Mouse (Mus musculus) liver, embryonic 12.5 days (tissue): Measurements from ENCODE around the gene Cst13. TPM values are rescaled to one million over a fixed set of nuclear protein-coding genes. Genes with fewer than 3 reads are reported as not detected.
A peak's percentile ranks its signal among the peaks of the same experiment; 100 is the strongest.

ENCODE experiments used
- ATAC-seq: fragments of 200-750 bp; cut with Nextera tagmentation; 2 replicates; pipeline ENCODE4 v1.8.0; 2017; ENCODE audit warnings: moderate number of reproducible peaks, mild to moderate bottlenecking, moderate library complexity
- H3K27ac ChIP-seq: fragments of 300-500 bp; sonication (generic); 2 replicates; pipeline ENCODE4 v1.5.1; 2016; ENCODE audit warnings: mild to moderate bottlenecking
- H3K27me3 ChIP-seq: fragments of 300-500 bp; sonication (generic); replicated peaks from 2 replicates; pipeline ENCODE4 v1.6.1; 2016; ENCODE audit warnings: mild to moderate bottlenecking, moderate library complexity
- H3K36me3 ChIP-seq: fragments of 300-500 bp; sonication (generic); 2 replicates; pipeline ENCODE4 v1.6.1; 2016; ENCODE audit warnings: mild to moderate bottlenecking, moderate library complexity
- H3K4me1 ChIP-seq: fragments of 300-500 bp; sonication (generic); 2 replicates; pipeline ENCODE4 v1.6.1; 2016
- H3K4me2 ChIP-seq: fragments of 300-500 bp; sonication (generic); 2 replicates; pipeline ENCODE4 v1.6.1; 2016; ENCODE audit warnings: mild to moderate bottlenecking, moderate library complexity
- H3K4me3 ChIP-seq: fragments of 300-500 bp; sonication (generic); 2 replicates; pipeline ENCODE4 v1.5.1; 2016; ENCODE audit warnings: mild to moderate bottlenecking, moderate library complexity
- H3K9ac ChIP-seq: fragments of 300-500 bp; sonication (generic); 2 replicates; pipeline ENCODE4 v1.6.1; 2016; ENCODE audit warnings: mild to moderate bottlenecking, moderate library complexity
- H3K9me3 ChIP-seq: fragments of 300-500 bp; sonication (generic); replicated peaks from 2 replicates; pipeline ENCODE4 v1.6.1; 2016; ENCODE audit warnings: mild to moderate bottlenecking, moderate library complexity
- WGBS: fragments of 180-500 bp; shearing (Covaris S2); methylation state at CpG from one replicate; pipeline ENCODE4 v1.1.7; 2016; ENCODE audit not compliant: insufficient replicate concordance; 5-methylcytosine and 5-hydroxymethylcytosine counted together
- polyA plus RNA-seq: library from polyadenylated mRNA; unstranded; fragments of >200 nt; fragmentation: Nextera tagmentation; extraction: Ambion mirVana; gene quantifications from 2 replicates; pipeline ENCODE4 v1.2.1, GENCODE M21; 2016

The Cst13 gene
- polyA plus RNA-seq, 1 experiment from 2014 or later, result not detected

- Histone ChIP-seq H3K36me3 (no peaks in the 10 kb centered on the region), H3K9ac (no peak overlapping the region), H3K9me3 (no peaks in the 10 kb centered on the region), H3K27ac (no peak overlapping the region), H3K4me2 (0 out of 2 replicates have a peak overlapping the region, but pooled peaks have one; percentile 7), H3K27me3 (no peaks in the 10 kb centered on the region), H3K4me1 (no peaks in the 10 kb centered on the region), H3K4me3 (no peak overlapping the region)
- 32% methylated on average over 8 of the region's 8 CpGs for WGBS
- no peak for ATAC-seq
Observed at GRCm38 (mm10) chr2:148856630-148857400, 36.9 kb downstream of the Cst13 start.

DNA sequence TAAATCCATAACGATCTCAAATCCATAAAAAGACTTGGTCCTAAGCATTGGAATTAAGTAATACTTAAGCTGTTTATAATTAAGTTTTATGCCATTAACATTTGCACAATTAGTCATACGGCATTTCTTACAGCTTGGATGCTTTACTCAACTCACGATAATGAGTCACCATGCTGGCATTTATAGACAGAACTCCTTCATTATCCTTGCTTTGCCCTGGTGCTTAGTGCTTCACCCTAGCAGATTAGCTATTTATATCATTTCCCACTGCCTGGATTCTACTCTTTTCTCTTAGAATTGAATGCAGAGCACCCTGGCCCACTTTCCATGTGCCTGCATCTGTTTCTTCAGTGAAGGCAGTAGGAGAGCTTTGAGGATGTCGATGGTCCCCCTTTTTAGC, 37.6 kb downstream of the Cst13 start:
- no peak for ATAC-seq
- 62% methylated on average over 4 of the region's 4 CpGs for WGBS
- no peaks in the 10 kb centered on the region for H3K4me1 ChIP-seq
- no peak overlapping the region for H3K4me3 ChIP-seq
- no peaks in the 10 kb centered on the region for H3K36me3 ChIP-seq
- no peak overlapping the region for H3K4me2 ChIP-seq
- no peaks in the 10 kb centered on the region for H3K9me3 ChIP-seq
- no peak overlapping the region for H3K27ac ChIP-seq
- H3K27me3 ChIP-seq, result no peaks in the 10 kb centered on the region
- H3K9ac ChIP-seq, result no peak overlapping the region

- Histone ChIP-seq H3K9ac (no peak overlapping the region), H3K4me3 (no peak overlapping the region), H3K4me1 (no peaks in the 10 kb centered on the region), H3K9me3 (no peaks in the 10 kb centered on the region), H3K4me2 (no peak overlapping the region), H3K27me3 (no peaks in the 10 kb centered on the region), H3K36me3 (no peaks in the 10 kb centered on the region), H3K27ac (no peak overlapping the region)
- 70% methylated on average over 4 of the region's 4 CpGs for WGBS
- ATAC-seq, result no peak
Observed at GRCm38 (mm10) chr2:148860993-148861392, 41.1 kb downstream of the Cst13 start.

- no peak overlapping the region for H3K4me3 ChIP-seq
- no peaks in the 10 kb centered on the region for H3K36me3 ChIP-seq
- no peak for ATAC-seq
Observed at GRCm38 (mm10) chr2:148861693-148862092, 41.8 kb downstream of the Cst13 start.

DNA sequence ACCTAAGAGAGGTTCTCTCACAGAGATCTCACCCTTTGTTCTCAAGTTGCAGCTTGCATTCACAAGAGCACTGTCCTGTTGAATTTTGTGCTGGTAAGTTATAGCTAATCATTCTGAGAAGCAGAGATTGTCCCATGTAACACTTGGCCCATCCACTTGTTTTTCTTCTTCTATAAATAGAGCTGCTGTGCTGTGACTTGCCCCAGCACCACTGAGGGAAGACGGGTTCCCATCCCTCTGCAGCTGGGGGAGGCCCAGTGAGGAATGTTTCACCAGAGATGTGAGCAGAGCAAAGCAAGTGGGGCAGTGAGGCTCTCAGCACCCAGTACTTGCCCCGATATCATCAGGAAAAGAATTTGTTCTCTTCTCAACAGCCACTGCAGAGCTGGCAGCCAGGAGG, 45.1 kb downstream of the Cst13 start, which contains the start of gene 9230104L09Rik:
Gene 9230104L09Rik, minus strand, starts transcription at position 73 of the 400 bp plus-strand sequence.
- Histone ChIP-seq H3K9me3 (no peaks in the 10 kb centered on the region), H3K27me3 (no peaks in the 10 kb centered on the region), H3K27ac (no peak within 1 kb of the TSS), H3K9ac (no peak within 1 kb of the TSS), H3K4me3 (no peak within 1 kb of the TSS), H3K4me2 (no peak within 1 kb of the TSS), H3K4me1 (no peaks in the 10 kb centered on the region), H3K36me3 (no peaks in the 10 kb centered on the region)
- WGBS, result 57% methylated on average over 2 of the region's 2 CpGs
- no peak for ATAC-seq

More at GRCm38 (mm10) chr2:148861693-148862092, 41.8 kb downstream of the Cst13 start:
- no peaks in the 10 kb centered on the region for H3K4me1 ChIP-seq
- H3K27me3 ChIP-seq, result no peaks in the 10 kb centered on the region
- H3K9me3 ChIP-seq, result no peaks in the 10 kb centered on the region
- no peak overlapping the region for H3K27ac ChIP-seq
- H3K4me2 ChIP-seq, result no peak overlapping the region
- H3K9ac ChIP-seq, result no peak overlapping the region

DNA sequence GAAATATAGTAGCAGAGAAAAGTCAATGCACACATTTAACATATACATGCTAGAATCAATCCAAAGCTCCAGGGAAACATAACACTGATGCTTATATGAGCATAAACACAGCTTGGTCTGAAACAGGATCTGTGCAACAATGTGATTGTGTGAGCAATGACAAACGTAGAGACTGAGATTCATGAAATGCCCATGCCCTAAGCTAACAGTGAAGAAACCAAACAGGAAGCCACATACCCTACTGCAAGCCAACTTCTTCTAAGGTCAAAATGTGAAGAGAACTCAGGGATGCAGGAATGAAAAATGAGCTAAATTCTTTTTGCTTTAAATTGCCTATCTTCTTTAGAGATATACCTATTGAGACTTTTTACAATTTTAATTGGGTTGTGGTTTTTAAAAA, 49.1 kb downstream of the Cst13 start:
- Histone ChIP-seq H3K4me2 (no peak overlapping the region), H3K36me3 (peaks cover 24% of the 10 kb centered on the region), H3K27ac (no peak overlapping the region), H3K27me3 (no peaks in the 10 kb centered on the region), H3K9me3 (no peaks in the 10 kb centered on the region), H3K4me1 (peaks cover 12% of the 10 kb centered on the region), H3K9ac (no peak overlapping the region), H3K4me3 (no peak overlapping the region)
- ATAC-seq, result no peak
- WGBS, result 26% methylated on average over 1 of the region's 1 CpGs

DNA sequence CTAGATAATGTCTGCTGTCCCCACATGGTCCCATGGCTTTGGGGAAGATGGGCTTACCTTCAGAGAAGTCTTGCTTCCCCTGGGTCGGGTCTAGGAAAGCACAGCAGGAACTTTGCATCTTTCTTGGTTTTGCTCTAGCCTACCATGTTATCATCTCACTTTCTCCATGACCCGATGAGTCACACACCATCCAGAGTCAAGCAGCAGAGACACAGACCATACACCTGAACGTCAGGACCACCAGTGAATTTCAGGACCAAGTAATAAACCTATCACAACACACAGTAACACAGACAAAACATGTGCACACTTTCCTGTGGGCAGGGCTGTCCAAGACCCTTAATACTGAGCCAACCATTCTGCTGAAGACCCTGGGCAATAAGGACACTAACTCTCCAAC, 50.6 kb downstream of the Cst13 start:
- Histone ChIP-seq H3K27ac (no peak overlapping the region), H3K4me2 (no peak overlapping the region), H3K4me1 (peaks cover 23% of the 10 kb centered on the region), H3K4me3 (no peak overlapping the region), H3K36me3 (peaks cover 24% of the 10 kb centered on the region), H3K9me3 (no peaks in the 10 kb centered on the region), H3K27me3 (no peaks in the 10 kb centered on the region), H3K9ac (no peak overlapping the region)
- ATAC-seq, result no peak
- 59% methylated on average over 3 of the region's 3 CpGs for WGBS

GRCm38 (mm10) chr2:148872860-148873259, 53.0 kb downstream of the Cst13 start:
- H3K4me3 ChIP-seq, result no peak overlapping the region
- H3K9ac ChIP-seq, result no peak overlapping the region
- WGBS, result 70% methylated on average over 4 of the region's 4 CpGs
- H3K9me3 ChIP-seq, result no peaks in the 10 kb centered on the region
- H3K4me1 ChIP-seq, result peaks cover 38% of the 10 kb centered on the region
- no peak for ATAC-seq
- H3K27ac ChIP-seq, result no peak overlapping the region
- no peaks in the 10 kb centered on the region for H3K27me3 ChIP-seq
- H3K4me2 ChIP-seq, result 0 out of 2 replicates have a peak overlapping the region, but pooled peaks have one; percentile 83
- peaks cover 24% of the 10 kb centered on the region for H3K36me3 ChIP-seq

- Histone ChIP-seq H3K4me3 (peak overlapping the region; percentile 81), H3K9ac (peak overlapping the region; percentile 77), H3K4me1 (peaks cover 41% of the 10 kb centered on the region), H3K9me3 (no peaks in the 10 kb centered on the region), H3K36me3 (peaks cover 24% of the 10 kb centered on the region), H3K27me3 (no peaks in the 10 kb centered on the region), H3K4me2 (peak overlapping the region; percentile 83), H3K27ac (no peak overlapping the region)
- ATAC-seq, result no peak
- WGBS, result 30% methylated on average over 3 of the region's 3 CpGs
Observed at GRCm38 (mm10) chr2:148874224-148874616, 54.3 kb downstream of the Cst13 start.

GRCm38 (mm10) chr2:148874617-148875334, 54.9 kb downstream of the Cst13 start:
- no peaks in the 10 kb centered on the region for H3K27me3 ChIP-seq
- H3K9ac ChIP-seq, result peak overlapping the region; percentile 77
- H3K27ac ChIP-seq, result peak overlapping the region; percentile 86
- peaks cover 41% of the 10 kb centered on the region for H3K4me1 ChIP-seq
- peak; percentile 81 for ATAC-seq
- under 1% methylated on average over 34 of the region's 34 CpGs for WGBS
- H3K4me3 ChIP-seq, result peak overlapping the region; percentile 81
- peaks cover 24% of the 10 kb centered on the region for H3K36me3 ChIP-seq
- H3K9me3 ChIP-seq, result no peaks in the 10 kb centered on the region
- peak overlapping the region; percentile 83 for H3K4me2 ChIP-seq

- peaks cover 24% of the 10 kb centered on the region for H3K36me3 ChIP-seq
- H3K4me1 ChIP-seq, result peaks cover 41% of the 10 kb centered on the region
- peak within 1 kb of the TSS; percentile 77 for H3K9ac ChIP-seq
- peak within 1 kb of the TSS; percentile 83 for H3K4me2 ChIP-seq
- peak within 1 kb of the TSS; percentile 81 for H3K4me3 ChIP-seq
- no peaks in the 10 kb centered on the region for H3K27me3 ChIP-seq
- WGBS, result under 1% methylated on average over 19 of the region's 19 CpGs
- no peaks in the 10 kb centered on the region for H3K9me3 ChIP-seq
- H3K27ac ChIP-seq, result peak within 1 kb of the TSS; percentile 86
- ATAC-seq, result peak; percentile 97
Observed at GRCm38 (mm10) chr2:148875335-148875811, 55.5 kb downstream of the Cst13 start, which contains the start of gene Cst3. Gene Cst3 (minus strand): TSS chr2:148875692.
